Mouse (Mus musculus): ENCODE results near the gene Dock2.

DNA sequence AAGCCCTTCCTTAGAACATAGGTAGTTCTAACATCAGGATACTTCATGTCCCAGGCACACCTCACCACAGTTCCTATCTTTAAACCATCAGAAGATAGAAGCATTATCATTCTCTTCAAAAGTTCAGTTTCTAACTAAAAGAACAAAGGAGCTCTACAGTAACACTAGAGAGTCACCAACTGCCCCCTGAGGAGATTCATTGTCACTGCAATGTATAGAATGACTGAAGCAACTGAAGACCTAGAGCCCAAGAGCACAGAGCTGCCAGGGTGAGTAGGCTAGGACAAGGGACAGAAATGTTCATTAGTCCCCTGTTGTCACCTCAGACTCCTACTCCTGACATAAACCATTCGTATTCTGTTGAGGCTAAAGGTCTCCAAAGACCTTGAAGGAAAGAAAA, 316.6 kb downstream of the Dock2 start:
- TF ChIP-seq GATA1 (IDR thresholded peaks at IDR 0.05; ENCODE audit: low read length) (no peak), TAL1 (IDR thresholded peaks at IDR 0.05; ENCODE audit: low read length) (no peak)
